Mouse (Mus musculus) T-cell, adult 66 days (primary cell): ENCODE measurements around the gene Gabrb3. TPM values are rescaled to one million over a fixed set of nuclear protein-coding genes. Genes with fewer than 3 reads are reported as not detected.

Source experiments
- total RNA-seq, 2 experiments: library from RNA; stranded (reverse); gene quantifications; 3 replicates in 1 of 2; 4 replicates in 1 of 2; pipeline ENCODE4 v1.2.4; 2023

Gabrb3 gene
- total RNA-seq = not detected

GRCm38 (mm10) chr7:57419392-57419791, at the start of gene Gabrb3:
Gabrb3 (plus strand) TSS chr7:57419692.

GRCm38 (mm10) chr7:57386517-57387340, 32.8 kb upstream of the Gabrb3 start, which contains the start of gene Gabrg3:
Gabrg3 (minus strand) TSS chr7:57387188.

GRCm38 (mm10) chr7:57509681-57510141, 90.2 kb downstream of the Gabrb3 start, which contains the start of gene Gabra5:
Gabra5 (minus strand) TSS chr7:57510059.

Other genes starting within 250 kb of the Gabrb3 start
- gene Gabrg3, start 32.5 kb upstream of the Gabrb3 start, total RNA-seq = not detected
- not detected for gene Gabra5, start 90.4 kb downstream of the Gabrb3 start, total RNA-seq